Mouse (Mus musculus) lung, embryonic 14.5 days (tissue): Measurements from ENCODE around the gene Mob3a. TPM values are rescaled to one million over a fixed set of nuclear protein-coding genes. Genes with fewer than 3 reads are reported as not detected.
A peak's percentile ranks its signal among the peaks of the same experiment; 100 is the strongest.

ENCODE experiments used
- ATAC-seq: fragments of 200-750 bp; cut with Nextera tagmentation; 2 replicates; pipeline ENCODE4 v1.8.0; 2017; ENCODE audit warnings: mild to moderate bottlenecking, moderate TSS enrichment, moderate library complexity; ENCODE audit not compliant: insufficient read depth
- DNase-seq: peaks from one replicate; pipeline ENCODE4 v3.0.0-alpha.2; 2015
- H3K27ac ChIP-seq: fragments of 300-500 bp; sonication (generic); 2 replicates; pipeline ENCODE4 v1.5.1; 2014; ENCODE audit warnings: low read depth, mild to moderate bottlenecking, moderate library complexity
- H3K27me3 ChIP-seq: fragments of 300-500 bp; sonication (generic); 2 replicates; pipeline ENCODE4 v1.6.1; 2014; ENCODE audit warnings: low read length, control low read depth; ENCODE audit not compliant: insufficient read depth
- H3K36me3 ChIP-seq: fragments of 300-500 bp; sonication (generic); 2 replicates; pipeline ENCODE4 v1.6.1; 2014; ENCODE audit warnings: control low read depth; ENCODE audit not compliant: insufficient read depth
- H3K4me1 ChIP-seq: fragments of 300-500 bp; sonication (generic); 2 replicates; pipeline ENCODE4 v1.6.1; 2014; ENCODE audit warnings: antibody characterized with exemption, control low read depth; ENCODE audit not compliant: insufficient read depth
- H3K4me2 ChIP-seq: fragments of 300-500 bp; sonication (generic); 2 replicates; pipeline ENCODE4 v1.6.1; 2014; ENCODE audit warnings: mild to moderate bottlenecking
- H3K4me3 ChIP-seq: fragments of 300-500 bp; sonication (generic); 2 replicates; pipeline ENCODE4 v1.5.1; 2014; ENCODE audit warnings: low read depth, low read length
- H3K9ac ChIP-seq: fragments of 300-500 bp; sonication (generic); 2 replicates; pipeline ENCODE4 v1.6.1; 2014
- H3K9me3 ChIP-seq: fragments of 300-500 bp; sonication (generic); 2 replicates; pipeline ENCODE4 v1.6.1; 2016; ENCODE audit warnings: low read depth, low read length, control low read depth
- CTCF ChIP-seq: IDR thresholded peaks from 2 replicates; pipeline ENCODE4 v1.5.1; 2016; ENCODE audit warnings: antibody characterized with exemption, low read depth
- WGBS: fragments of 180-500 bp; shearing (Covaris S2); extraction: QIAGEN DNeasy Blood & Tissue Kit; methylation state at CpG from one replicate; pipeline ENCODE4 v1.1.7; 2014; 5-methylcytosine and 5-hydroxymethylcytosine counted together
- polyA plus RNA-seq: library from polyadenylated mRNA; unstranded; fragments of >200 nt; fragmentation: Nextera tagmentation; extraction: Ambion mirVana; gene quantifications from 2 replicates; pipeline ENCODE4 v1.2.1, GENCODE M21; 2014

Gene Mob3a
- polyA plus RNA-seq, 1 experiment from 2014 or later: 40.3 TPM

GRCm38 (mm10) chr10:80710834-80711233 lies 9.1 kb upstream of the Mob3a start:
- Histone ChIP-seq H3K4me2 (no peak overlapping the region), H3K4me3 (no peak overlapping the region), H3K9me3 (no peaks in the 10 kb centered on the region), H3K36me3 (peaks cover 99% of the 10 kb centered on the region), H3K27me3 (no peaks in the 10 kb centered on the region), H3K4me1 (no peaks in the 10 kb centered on the region), H3K27ac (no peak overlapping the region), H3K9ac (no peak overlapping the region)
- DNase-seq (no peak), ATAC-seq (no peak)
- WGBS: 85% methylated on average over 3 of the region's 3 CpGs
- no peak for TF ChIP-seq CTCF

- no peaks in the 10 kb centered on the region for H3K9me3 ChIP-seq
- H3K36me3 ChIP-seq: peaks cover 50% of the 10 kb centered on the region
- WGBS: 76% methylated on average over 3 of the region's 3 CpGs
- H3K27ac ChIP-seq: no peak overlapping the region
- H3K4me2 ChIP-seq: no peak overlapping the region
- no peak for TF ChIP-seq CTCF
- H3K27me3 ChIP-seq: no peaks in the 10 kb centered on the region
- ATAC-seq (no peak), DNase-seq (no peak)
- H3K4me3 ChIP-seq: no peak overlapping the region
- peaks cover 4% of the 10 kb centered on the region; the same call in 1 of the 2 replicates for H3K4me1 ChIP-seq
- no peak overlapping the region for H3K9ac ChIP-seq
Measured at GRCm38 (mm10) chr10:80705479-80705878, 3.7 kb upstream of the Mob3a start.

GRCm38 (mm10) chr10:80705033-80705432 lies 3.3 kb upstream of the Mob3a start:
- 57% methylated on average over 3 of the region's 3 CpGs for WGBS
- no peak overlapping the region for H3K9ac ChIP-seq
- H3K36me3 ChIP-seq: peaks cover 45% of the 10 kb centered on the region
- no peak overlapping the region for H3K4me3 ChIP-seq
- DNase-seq (no peak), ATAC-seq (no peak)
- H3K4me2 ChIP-seq: no peak overlapping the region
- H3K27me3 ChIP-seq: no peaks in the 10 kb centered on the region
- TF ChIP-seq CTCF: no peak
- H3K27ac ChIP-seq: no peak overlapping the region
- H3K9me3 ChIP-seq: no peaks in the 10 kb centered on the region
- H3K4me1 ChIP-seq: peaks cover 8% of the 10 kb centered on the region

GRCm38 (mm10) chr10:80704418-80704817 lies 2.6 kb upstream of the Mob3a start:
- WGBS: 81% methylated on average over 5 of the region's 5 CpGs
- no peak for DNase-seq
- Histone ChIP-seq H3K4me1 (peaks cover 12% of the 10 kb centered on the region), H3K36me3 (peaks cover 39% of the 10 kb centered on the region), H3K27me3 (no peaks in the 10 kb centered on the region), H3K9ac (no peak overlapping the region), H3K4me2 (no peak overlapping the region), H3K9me3 (no peaks in the 10 kb centered on the region), H3K4me3 (no peak overlapping the region), H3K27ac (no peak overlapping the region)
- TF ChIP-seq CTCF: no peak
- ATAC-seq: no peak

- TF ChIP-seq CTCF: no peak
- no peaks in the 10 kb centered on the region for H3K9me3 ChIP-seq
- H3K4me1 ChIP-seq: peaks cover 12% of the 10 kb centered on the region
- peak overlapping the region; percentile 59; the same call in 1 of the 2 replicates for H3K4me3 ChIP-seq
- H3K9ac ChIP-seq: no peak overlapping the region
- no peaks in the 10 kb centered on the region for H3K27me3 ChIP-seq
- H3K4me2 ChIP-seq: peak overlapping the region; percentile 80
- peaks cover 36% of the 10 kb centered on the region for H3K36me3 ChIP-seq
- no peak for DNase-seq
- WGBS: 81% methylated on average over 5 of the region's 5 CpGs
- no peak overlapping the region for H3K27ac ChIP-seq
- no peak for ATAC-seq
Measured at GRCm38 (mm10) chr10:80703643-80704042, 1.9 kb upstream of the Mob3a start.

- ATAC-seq: peak; percentile 91
- H3K36me3 ChIP-seq: peaks cover 27% of the 10 kb centered on the region
- H3K27me3 ChIP-seq: no peaks in the 10 kb centered on the region
- peak overlapping the region; percentile 62 for H3K9ac ChIP-seq
- peak; percentile 18; the same call in 1 of the 2 replicates for TF ChIP-seq CTCF
- peak; percentile 97 for DNase-seq
- H3K4me3 ChIP-seq: peak overlapping the region; percentile 59
- peaks cover 12% of the 10 kb centered on the region for H3K4me1 ChIP-seq
- H3K9me3 ChIP-seq: no peaks in the 10 kb centered on the region
- H3K4me2 ChIP-seq: peak overlapping the region; percentile 80
- 1% methylated on average over 47 of the region's 47 CpGs for WGBS
- H3K27ac ChIP-seq: peak overlapping the region; percentile 58
Measured at GRCm38 (mm10) chr10:80702536-80703390, 986 bp upstream of the Mob3a start.

GRCm38 (mm10) chr10:80700732-80701131 lies 1.0 kb downstream of the Mob3a start:
- no peak for TF ChIP-seq CTCF
- H3K27ac ChIP-seq: no peak overlapping the region
- no peak for DNase-seq
- no peak for ATAC-seq
- 36% methylated on average over 4 of the region's 4 CpGs for WGBS
- peak overlapping the region; percentile 59 for H3K4me3 ChIP-seq
- H3K9me3 ChIP-seq: no peaks in the 10 kb centered on the region
- peaks cover 7% of the 10 kb centered on the region; the same call in 1 of the 2 replicates for H3K36me3 ChIP-seq
- peak overlapping the region; percentile 68 for H3K9ac ChIP-seq
- H3K27me3 ChIP-seq: no peaks in the 10 kb centered on the region
- H3K4me2 ChIP-seq: peak overlapping the region; percentile 80
- H3K4me1 ChIP-seq: peaks cover 17% of the 10 kb centered on the region
